In the genomic region with DNA sequence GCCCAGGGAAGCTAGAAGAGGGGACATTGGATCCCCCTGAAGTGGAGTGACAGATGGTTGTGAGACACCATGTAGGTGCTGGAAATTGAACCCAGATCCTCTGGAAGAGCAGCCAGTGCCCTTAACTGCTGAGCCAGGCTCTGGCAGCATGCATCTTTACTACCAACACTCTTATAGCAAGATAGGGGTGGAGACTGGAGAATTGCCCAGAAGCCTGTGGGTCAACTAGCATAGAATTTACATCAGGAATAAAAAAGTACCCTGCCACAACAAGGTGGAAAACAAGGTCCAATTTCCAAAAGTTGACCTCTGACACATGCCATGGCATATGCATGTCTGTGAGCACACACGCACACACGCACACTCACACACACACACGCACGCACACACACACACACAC, we compare ENCODE assay signal across 24 mouse cellular contexts. TPM values are rescaled to one million over a fixed set of nuclear protein-coding genes. Genes with fewer than 3 reads are reported as not detected.
DNase-seq lines count a peak whose midpoint lies in the region; ATAC-seq and TF ChIP-seq lines count a peak whose summit lies in the region.
"Had no signal": no experiment of that assay in that cellular context is flagged by ENCODE, and none has a peak within 500 bp of the region (broad histone marks: within the 10 kb centered on the region; RNA-seq: fewer than 3 reads in every experiment).

No protein-coding gene starts in this region.

- H3K4me2 ChIP-seq in liver, embryonic 12.5 days = no peak overlapping the region
- H3K4me2 ChIP-seq in liver, postnatal 0 days (ENCODE audit: low read depth, low read length) = no peak overlapping the region
- H3K4me2 ChIP-seq in liver, embryonic 15.5 days = no peak overlapping the region
- H3K4me2 ChIP-seq: heart, embryonic 13.5 days; hindbrain, embryonic 14.5 days had no signal

- 0 out of 2 replicates have a peak, but pooled peaks cover under 1% of the 10 kb centered on the region for H3K27me3 ChIP-seq in liver, embryonic 12.5 days (replicated peaks)
- H3K27me3 ChIP-seq in liver, postnatal 0 days (ENCODE audit: insufficient read depth, low read length) = 0 out of 2 replicates have a peak, but pooled peaks cover 3% of the 10 kb centered on the region
- no peaks in the 10 kb centered on the region for H3K27me3 ChIP-seq in megakaryocyte, embryonic 14.5 days (replicated peaks)
- H3K27me3 ChIP-seq in liver, embryonic 15.5 days = no peaks in the 10 kb centered on the region

- WGBS in liver, embryonic 12.5 days (ENCODE audit: insufficient replicate concordance) = 96% methylated on average over 4 of the region's 4 CpGs
- 83% methylated on average over 4 of the region's 4 CpGs for WGBS in liver, postnatal 0 days (ENCODE audit: insufficient replicate concordance)
- WGBS in liver, embryonic 15.5 days (ENCODE audit: insufficient replicate concordance) = 87% methylated on average over 4 of the region's 4 CpGs

- H3K9ac ChIP-seq in liver, embryonic 12.5 days = no peak overlapping the region
- H3K9ac ChIP-seq in liver, postnatal 0 days (replicated peaks) = no peak overlapping the region
- no peak overlapping the region for H3K9ac ChIP-seq in liver, embryonic 15.5 days
- H3K9ac ChIP-seq: forebrain, postnatal 0 days; heart, embryonic 13.5 days; hindbrain, embryonic 14.5 days had no signal

- DNase-seq in liver, postnatal 0 days = no peak
- no peak for DNase-seq in layer of hippocampus, adult 9-11 months
- no peak for DNase-seq in left cerebral cortex, adult 18-20 months (ENCODE audit: low spot score in 2 of 2)
- DNase-seq: adrenal gland, postnatal 10 days; adrenal gland, postnatal 36 days; cerebellum, adult 18-20 months; cerebellum, adult 9-10 months; cerebellum, postnatal 14 days; forebrain, postnatal 0 days; gastrocnemius, adult 2 months; gastrocnemius, postnatal 14 days; heart, adult 18-20 months; heart, postnatal 14 days; heart, postnatal 4 days had no signal

- no peak for ATAC-seq in liver, embryonic 12.5 days
- ATAC-seq in liver, postnatal 0 days = no peak
- no peak for ATAC-seq in megakaryocyte, adult 5-6 weeks (ENCODE audit: poor library complexity, severe bottlenecking)
- no peak for ATAC-seq in liver, embryonic 15.5 days (ENCODE audit: insufficient read depth)
- ATAC-seq: activated CD4-positive, CD25-positive, alpha-beta regulatory T cell, adult 4 months; CD4-positive, CD25-positive, alpha-beta regulatory T cell, adult 4 months; forebrain, embryonic 14.5 days; forebrain, postnatal 0 days; hindbrain, postnatal 0 days had no signal

- H3K4me3 ChIP-seq in liver, embryonic 12.5 days = no peak overlapping the region
- H3K4me3 ChIP-seq in liver, postnatal 0 days (ENCODE audit: low read depth, low read length) = no peak overlapping the region
- H3K4me3 ChIP-seq in megakaryocyte, embryonic 14.5 days (replicated peaks) = peak overlapping the region; percentile 14
- H3K4me3 ChIP-seq in liver, embryonic 15.5 days (replicated peaks) = no peak overlapping the region
- H3K4me3 ChIP-seq: gastrocnemius, adult 2 months; heart, embryonic 13.5 days had no signal

- H3K4me1 ChIP-seq in liver, embryonic 12.5 days = peaks cover 77% of the 10 kb centered on the region
- H3K4me1 ChIP-seq in liver, postnatal 0 days (ENCODE audit: insufficient read depth) = peaks cover 45% of the 10 kb centered on the region
- peaks cover 97% of the 10 kb centered on the region for H3K4me1 ChIP-seq in megakaryocyte, embryonic 14.5 days
- H3K4me1 ChIP-seq in liver, embryonic 15.5 days (replicated peaks) = peaks cover 78% of the 10 kb centered on the region

- TF ChIP-seq CTCF in liver, postnatal 0 days (IDR thresholded peaks at IDR 0.05; ENCODE audit: low read depth) = no peak

- no peak for TF ChIP-seq EP300 in liver, postnatal 0 days (IDR thresholded peaks at IDR 0.05; ENCODE audit: low read depth)

- peak overlapping the region; percentile 82 for H3K27ac ChIP-seq in liver, embryonic 12.5 days
- no peak overlapping the region for H3K27ac ChIP-seq in liver, postnatal 0 days (ENCODE audit: low read depth)
- peak overlapping the region; percentile 77 for H3K27ac ChIP-seq in liver, embryonic 15.5 days (replicated peaks)
- H3K27ac ChIP-seq: gastrocnemius, adult 2 months; heart, embryonic 13.5 days; hindbrain, embryonic 14.5 days; hindbrain, postnatal 0 days had no signal

- peaks cover 8% of the 10 kb centered on the region for H3K36me3 ChIP-seq in liver, embryonic 12.5 days
- no peaks in the 10 kb centered on the region for H3K36me3 ChIP-seq in liver, postnatal 0 days (replicated peaks; ENCODE audit: insufficient read depth, low read length)
- peaks cover 20% of the 10 kb centered on the region for H3K36me3 ChIP-seq in megakaryocyte, embryonic 14.5 days (replicated peaks; ENCODE audit: low read length)
- peaks cover 10% of the 10 kb centered on the region for H3K36me3 ChIP-seq in liver, embryonic 15.5 days (replicated peaks)
- H3K36me3 ChIP-seq: heart, embryonic 13.5 days had no signal

- no peaks in the 10 kb centered on the region for H3K9me3 ChIP-seq in liver, embryonic 12.5 days (replicated peaks)
- no peaks in the 10 kb centered on the region for H3K9me3 ChIP-seq in liver, postnatal 0 days (ENCODE audit: low read length)
- no peaks in the 10 kb centered on the region for H3K9me3 ChIP-seq in megakaryocyte, embryonic 14.5 days
- H3K9me3 ChIP-seq in liver, embryonic 15.5 days (replicated peaks) = no peaks in the 10 kb centered on the region
- H3K9me3 ChIP-seq: heart, embryonic 13.5 days had no signal

RNA-seq across cellular contexts. Expression of gene Dok1, which starts 8.1 kb away (rescaled TPM):
- polyA plus RNA-seq in liver, embryonic 12.5 days (2016; fragmentation: Nextera tagmentation; extraction: Ambion mirVana) = 22.2 and 22.6 TPM in 2 replicates
- polyA plus RNA-seq in liver, postnatal 0 days (2015; fragmentation: Nextera tagmentation; extraction: Ambion mirVana) = 11.3 and 11.8 TPM in 2 replicates
- 159 and 256 TPM in 2 replicates for polyA plus RNA-seq in megakaryocyte, embryonic 14.5 days (2012; ENCODE audit: insufficient read depth, low replicate concordance)
- 10.2 and 12.3 TPM in 2 replicates for total RNA-seq in megakaryocyte, adult 5-6 weeks (2015)
- 23.5 and 26.8 TPM in 2 replicates for total RNA-seq in megakaryocyte, adult 5-6 weeks (2017)
- polyA plus RNA-seq in liver, embryonic 15.5 days (2015; fragmentation: Nextera tagmentation; extraction: Ambion mirVana) = 19.9 and 21.1 TPM in 2 replicates
- 1 to 10 TPM; 1.8 to 2.7 TPM for total RNA-seq in left cerebral cortex, adult 18-20 months (2021)

RNA-seq across cellular contexts. Expression of gene Loxl3, which starts 8.8 kb away (rescaled TPM):
- polyA plus RNA-seq in liver, embryonic 12.5 days (2016; fragmentation: Nextera tagmentation; extraction: Ambion mirVana) = 3.1 and 3.2 TPM in 2 replicates
- 1.2 and 1.7 TPM in 2 replicates for polyA plus RNA-seq in liver, postnatal 0 days (2015; fragmentation: Nextera tagmentation; extraction: Ambion mirVana)
- 0.40 and 4.2 TPM in 2 replicates for polyA plus RNA-seq in megakaryocyte, embryonic 14.5 days (2012; ENCODE audit: insufficient read depth, low replicate concordance)
- 0.30 and 0.65 TPM in 2 replicates for total RNA-seq in megakaryocyte, adult 5-6 weeks (2015)
- total RNA-seq in megakaryocyte, adult 5-6 weeks (2017) = 0.44 and 1.4 TPM in 2 replicates
- polyA plus RNA-seq in liver, embryonic 15.5 days (2015; fragmentation: Nextera tagmentation; extraction: Ambion mirVana) = 1.7 and 2.1 TPM in 2 replicates
- 1 to 10 TPM; 2.0 to 2.2 TPM for total RNA-seq in left cerebral cortex, adult 18-20 months (2021)

RNA-seq across cellular contexts. Expression of gene Aup1, which starts 29.1 kb away (rescaled TPM):
- polyA plus RNA-seq in liver, embryonic 12.5 days (2016; fragmentation: Nextera tagmentation; extraction: Ambion mirVana) = 215 and 233 TPM in 2 replicates
- 175 and 180 TPM in 2 replicates for polyA plus RNA-seq in liver, postnatal 0 days (2015; fragmentation: Nextera tagmentation; extraction: Ambion mirVana)
- polyA plus RNA-seq in megakaryocyte, embryonic 14.5 days (2012; ENCODE audit: insufficient read depth, low replicate concordance) = 1,695 and 4,915 TPM in 2 replicates
- total RNA-seq in megakaryocyte, adult 5-6 weeks (2015) = 156 and 191 TPM in 2 replicates
- 143 and 168 TPM in 2 replicates for total RNA-seq in megakaryocyte, adult 5-6 weeks (2017)
- polyA plus RNA-seq in liver, embryonic 15.5 days (2015; fragmentation: Nextera tagmentation; extraction: Ambion mirVana) = 189 and 201 TPM in 2 replicates
- total RNA-seq in left cerebral cortex, adult 18-20 months (2021) = 100 to 1,000 TPM; 114 to 121 TPM

RNA-seq across cellular contexts. Expression of gene Htra2, which starts 29.9 kb away (rescaled TPM):
- polyA plus RNA-seq in liver, embryonic 12.5 days (2016; fragmentation: Nextera tagmentation; extraction: Ambion mirVana) = 147 and 154 TPM in 2 replicates
- polyA plus RNA-seq in liver, postnatal 0 days (2015; fragmentation: Nextera tagmentation; extraction: Ambion mirVana) = 33.8 and 34.7 TPM in 2 replicates
- 27.7 and 49.5 TPM in 2 replicates for polyA plus RNA-seq in megakaryocyte, embryonic 14.5 days (2012; ENCODE audit: insufficient read depth, low replicate concordance)
- 53.9 and 55.6 TPM in 2 replicates for total RNA-seq in megakaryocyte, adult 5-6 weeks (2015)
- total RNA-seq in megakaryocyte, adult 5-6 weeks (2017) = 34.1 and 41.4 TPM in 2 replicates
- polyA plus RNA-seq in liver, embryonic 15.5 days (2015; fragmentation: Nextera tagmentation; extraction: Ambion mirVana) = 87.9 and 93.6 TPM in 2 replicates
- 10 to 100 TPM; 37.7 to 46.2 TPM for total RNA-seq in left cerebral cortex, adult 18-20 months (2021)

RNA-seq across cellular contexts. Expression of gene Dqx1, which starts 32.4 kb away (rescaled TPM):
- 5.0 and 5.4 TPM in 2 replicates for polyA plus RNA-seq in liver, embryonic 12.5 days (2016; fragmentation: Nextera tagmentation; extraction: Ambion mirVana)
- 7.5 and 8.2 TPM in 2 replicates for polyA plus RNA-seq in liver, postnatal 0 days (2015; fragmentation: Nextera tagmentation; extraction: Ambion mirVana)
- polyA plus RNA-seq in megakaryocyte, embryonic 14.5 days (2012; ENCODE audit: insufficient read depth, low replicate concordance) = 0.22 TPM in 1 of 2 replicates, not detected in the other
- 2.2 and 2.3 TPM in 2 replicates for total RNA-seq in megakaryocyte, adult 5-6 weeks (2015)
- total RNA-seq in megakaryocyte, adult 5-6 weeks (2017) = 0.62 and 1.2 TPM in 2 replicates
- polyA plus RNA-seq in liver, embryonic 15.5 days (2015; fragmentation: Nextera tagmentation; extraction: Ambion mirVana) = 6.8 and 7.8 TPM in 2 replicates
- under 1 TPM; 0.56 to 0.93 TPM for total RNA-seq in left cerebral cortex, adult 18-20 months (2021)
- total RNA-seq: hindbrain, postnatal 0 days had no signal
